In genomic region chr15:88837977-88838376, GRCm38 (mm10) we compare ENCODE assay signal across 8 mouse cellular contexts. TPM values are rescaled to one million over a fixed set of nuclear protein-coding genes. Genes with fewer than 3 reads are reported as not detected.
DNase-seq lines count a peak whose midpoint lies in the region; ATAC-seq and TF ChIP-seq lines count a peak whose summit lies in the region.

No protein-coding gene starts in this region.

- H3K4me1 ChIP-seq in embryonic facial prominence, embryonic 10.5 days, result peaks cover 39% of the 10 kb centered on the region
- H3K4me1 ChIP-seq in limb, embryonic 13.5 days, result peaks cover 52% of the 10 kb centered on the region
- 0 out of 2 replicates have a peak, but pooled peaks cover 4% of the 10 kb centered on the region for H3K4me1 ChIP-seq in midbrain, postnatal 0 days (ENCODE audit: insufficient read depth, low read length)

- H3K27me3 ChIP-seq in embryonic facial prominence, embryonic 10.5 days (replicated peaks; ENCODE audit: low read depth, poor library complexity, severe bottlenecking), result 0 out of 2 replicates have a peak, but pooled peaks cover 3% of the 10 kb centered on the region
- no peaks in the 10 kb centered on the region for H3K27me3 ChIP-seq in limb, embryonic 13.5 days
- H3K27me3 ChIP-seq in midbrain, postnatal 0 days (ENCODE audit: insufficient read depth, low read length), result no peaks in the 10 kb centered on the region

- no peak for TF ChIP-seq CTCF in midbrain, postnatal 0 days (IDR thresholded peaks at IDR 0.05)

- peak overlapping the region; percentile 70 for H3K4me2 ChIP-seq in limb, embryonic 13.5 days (replicated peaks)
- peak overlapping the region; percentile 82 for H3K4me2 ChIP-seq in midbrain, postnatal 0 days (ENCODE audit: low read depth, low read length, poor library complexity, severe bottlenecking)

- no peaks in the 10 kb centered on the region for H3K9me3 ChIP-seq in embryonic facial prominence, embryonic 10.5 days
- H3K9me3 ChIP-seq in limb, embryonic 13.5 days, result no peaks in the 10 kb centered on the region
- H3K9me3 ChIP-seq in midbrain, postnatal 0 days (ENCODE audit: low read length), result no peaks in the 10 kb centered on the region

- H3K9ac ChIP-seq in limb, embryonic 13.5 days, result peak overlapping the region; percentile 58; the same call in 1 of the 2 replicates
- H3K9ac ChIP-seq in midbrain, postnatal 0 days (replicated peaks; ENCODE audit: low read length, poor library complexity, severe bottlenecking), result peak overlapping the region; percentile 72

- WGBS in embryonic facial prominence, embryonic 10.5 days, result 1% methylated on average over 11 of the region's 11 CpGs
- 2% methylated on average over 11 of the region's 11 CpGs for WGBS in limb, embryonic 13.5 days
- WGBS in midbrain, postnatal 0 days, result under 1% methylated on average over 11 of the region's 11 CpGs

- H3K27ac ChIP-seq in embryonic facial prominence, embryonic 10.5 days (replicated peaks), result peak overlapping the region; percentile 78
- no peak overlapping the region for H3K27ac ChIP-seq in limb, embryonic 13.5 days
- H3K27ac ChIP-seq in midbrain, postnatal 0 days (ENCODE audit: low read depth, low read length), result peak overlapping the region; percentile 72; the same call in 1 of the 2 replicates

- ATAC-seq in limb, embryonic 13.5 days (ENCODE audit: low FRiP score, low read depth), result no peak
- no peak for ATAC-seq in midbrain, postnatal 0 days (ENCODE audit: low FRiP score)

- no peaks in the 10 kb centered on the region for H3K36me3 ChIP-seq in embryonic facial prominence, embryonic 10.5 days (replicated peaks)
- H3K36me3 ChIP-seq in limb, embryonic 13.5 days, result no peaks in the 10 kb centered on the region
- H3K36me3 ChIP-seq in midbrain, postnatal 0 days (ENCODE audit: insufficient read depth, low read length), result no peaks in the 10 kb centered on the region

- H3K4me3 ChIP-seq in embryonic facial prominence, embryonic 10.5 days, result peak overlapping the region; percentile 62
- H3K4me3 ChIP-seq in limb, embryonic 13.5 days, result peak overlapping the region; percentile 46
- peak overlapping the region; percentile 47 for H3K4me3 ChIP-seq in midbrain, postnatal 0 days (ENCODE audit: low read depth, low read length)

- DNase-seq in MN1 (ENCODE audit: low spot score), result peak; percentile 32
- DNase-seq in embryonic facial prominence, embryonic 10.5 days (ENCODE audit: low spot score), result no peak
- DNase-seq in heart, postnatal 4 days, result peak; percentile 64
- DNase-seq in midbrain, postnatal 0 days (ENCODE audit: low spot score), result no peak
- no peak for DNase-seq in layer of hippocampus, adult 8-10 months (ENCODE audit: low spot score in 2 of 2)
- no peak for DNase-seq in spleen, postnatal 10 days (ENCODE audit: low spot score in 2 of 2)
- no peak for DNase-seq in frontal cortex, postnatal 10 days (ENCODE audit: low spot score in 2 of 2)

RNA-seq across cellular contexts. Expression of gene Creld2, which starts 18.5 kb away (rescaled TPM):
- polyA plus RNA-seq in embryonic facial prominence, embryonic 10.5 days (2016; fragmentation: Nextera tagmentation; extraction: Ambion mirVana), result 92.2 and 93.9 TPM in 2 replicates
- 10 to 100 TPM; 20.2 to 25.7 TPM for total RNA-seq in heart, postnatal 4 days (2021)
- polyA plus RNA-seq in limb, embryonic 13.5 days (2015; fragmentation: Nextera tagmentation; extraction: Ambion mirVana), result 83.4 and 86.1 TPM in 2 replicates
- 25.4 and 31.5 TPM in 2 replicates for total RNA-seq in midbrain, postnatal 0 days (2014; rRNA removed)
- 38.2 and 41.7 TPM in 2 replicates for polyA plus RNA-seq in midbrain, postnatal 0 days (2015; fragmentation: Nextera tagmentation; extraction: Ambion mirVana)
- total RNA-seq in layer of hippocampus, adult 8-10 months (2022), result 10 to 100 TPM; 15.0 to 35.2 (median 26.0) TPM

RNA-seq across cellular contexts. Expression of gene Alg12, which starts 18.9 kb away (rescaled TPM):
- polyA plus RNA-seq in embryonic facial prominence, embryonic 10.5 days (2016; fragmentation: Nextera tagmentation; extraction: Ambion mirVana), result 10.9 and 12.5 TPM in 2 replicates
- 1 to 10 TPM; 6.6 to 9.0 TPM for total RNA-seq in heart, postnatal 4 days (2021)
- 10.2 and 11.6 TPM in 2 replicates for polyA plus RNA-seq in limb, embryonic 13.5 days (2015; fragmentation: Nextera tagmentation; extraction: Ambion mirVana)
- total RNA-seq in midbrain, postnatal 0 days (2014; rRNA removed), result 9.3 and 11.5 TPM in 2 replicates
- 5.5 and 7.0 TPM in 2 replicates for polyA plus RNA-seq in midbrain, postnatal 0 days (2015; fragmentation: Nextera tagmentation; extraction: Ambion mirVana)
- total RNA-seq in layer of hippocampus, adult 8-10 months (2022), result 10 to 100 TPM; 11.3 to 16.7 (median 14.3) TPM

RNA-seq across cellular contexts. Expression of gene Pim3, which starts 24.0 kb away (rescaled TPM):
- 43.6 and 49.0 TPM in 2 replicates for polyA plus RNA-seq in embryonic facial prominence, embryonic 10.5 days (2016; fragmentation: Nextera tagmentation; extraction: Ambion mirVana)
- total RNA-seq in heart, postnatal 4 days (2021), result 10 to 100 TPM; 36.8 to 40.2 TPM
- polyA plus RNA-seq in limb, embryonic 13.5 days (2015; fragmentation: Nextera tagmentation; extraction: Ambion mirVana), result 50.7 and 52.2 TPM in 2 replicates
- total RNA-seq in midbrain, postnatal 0 days (2014; rRNA removed), result 78.0 and 95.4 TPM in 2 replicates
- polyA plus RNA-seq in midbrain, postnatal 0 days (2015; fragmentation: Nextera tagmentation; extraction: Ambion mirVana), result 69.1 and 72.5 TPM in 2 replicates
- total RNA-seq in layer of hippocampus, adult 8-10 months (2022), result 10 to 100 TPM; 32.4 to 44.2 (median 38.4) TPM

Comparison
In these comparisons a context has a peak if more than half of its experiments do, and no peak if none do; other contexts are left out.
1. DNase-seq: peak in MN1 (single experiment) and heart, postnatal 4 days (single experiment); none in embryonic facial prominence, embryonic 10.5 days (single experiment), midbrain, postnatal 0 days (single experiment), layer of hippocampus, adult 8-10 months (0 of 2), spleen, postnatal 10 days (0 of 2) and frontal cortex, postnatal 10 days (0 of 2).
2. Peak in every context shown above with its lines, with median percentiles within 50 percentile points of each other: H3K4me3 ChIP-seq.